Mouse (Mus musculus): ENCODE measurements around the gene Hus1b.
A peak's percentile ranks its signal among the peaks of the same experiment; 100 is the strongest.

- TF ChIP-seq EP300 (IDR thresholded peaks at IDR 0.05; ENCODE audit: insufficient read depth, low read depth, low read length) (0 out of 2 replicates have a peak, but pooled peaks have one; percentile 61), CTCF (IDR thresholded peaks at IDR 0.05) (no peak)
Measured at GRCm38 (mm10) chr13:30973501-30974246, 26.1 kb upstream of the Hus1b start, which contains the start of the genes Exoc2 and Gm5447.

Data from heart, adult 2 months (tissue).